Mouse (Mus musculus) MEL (cell line): ENCODE measurements around the gene Slc35e3. TPM values are rescaled to one million over a fixed set of nuclear protein-coding genes. Genes with fewer than 3 reads are reported as not detected.

Experiments used
- DNase-seq: peaks from one replicate; pipeline ENCODE4 v3.0.0; 2011; ENCODE audit warnings: low read depth, low spot score
- H3K27ac ChIP-seq: 2 replicates; pipeline ENCODE4 v1.5.1; 2012; ENCODE audit warnings: low read depth, mild to moderate bottlenecking, control low read depth, low read length, moderate library complexity; ENCODE audit not compliant: control insufficient read depth
- H3K27me3 ChIP-seq, 2 experiments: fragments of 150-350 bp in 1 of 2; sonication (generic) in 1 of 2; 2 replicates each; pipeline ENCODE4 v1.6.1; 2012; ENCODE audit warnings: low read length in 2 of 2, mild to moderate bottlenecking in 2 of 2, improper control_type of control experiment in 1 of 2, moderate library complexity in 1 of 2; ENCODE audit not compliant: insufficient read depth in 2 of 2, control insufficient read depth in 1 of 2
- H3K36me3 ChIP-seq, 2 experiments: 2 replicates each; pipeline ENCODE4 v1.6.1; 2012 to 2014; ENCODE audit warnings: low read length in 2 of 2, improper control_type of control experiment in 1 of 2, inconsistent platforms in 1 of 2, mild to moderate bottlenecking in 1 of 2; ENCODE audit not compliant: insufficient read depth in 2 of 2, control insufficient read depth in 1 of 2
- H3K4me1 ChIP-seq, 2 experiments: fragments of 150-350 bp in 1 of 2; sonication (generic) in 1 of 2; 2 replicates each; pipeline ENCODE4 v1.6.1; 2012; ENCODE audit warnings: low read length in 2 of 2, improper control_type of control experiment in 1 of 2, mild to moderate bottlenecking in 1 of 2; ENCODE audit not compliant: insufficient read depth in 2 of 2, control insufficient read depth in 1 of 2
- H3K4me3 ChIP-seq, 2 experiments: fragments of 150-350 bp in 1 of 2; sonication (generic) in 1 of 2; 2 replicates each; pipeline ENCODE4 v1.5.1; 2012; ENCODE audit warnings: low read depth in 2 of 2, low read length in 2 of 2, mild to moderate bottlenecking in 2 of 2, moderate library complexity in 2 of 2, control low read depth in 1 of 2, improper control_type of control experiment in 1 of 2; ENCODE audit not compliant: control insufficient read depth in 1 of 2, insufficient read depth in 1 of 2
- H3K79me2 ChIP-seq: 2 replicates; pipeline ENCODE4 v1.6.1; 2012; ENCODE audit warnings: mild to moderate bottlenecking, low read length, moderate library complexity; ENCODE audit not compliant: control insufficient read depth, poor library complexity, insufficient read depth
- H3K9ac ChIP-seq: 2 replicates; pipeline ENCODE4 v1.6.1; 2012; ENCODE audit warnings: low read depth, mild to moderate bottlenecking, control low read depth, low read length, moderate library complexity; ENCODE audit not compliant: control insufficient read depth, poor library complexity, severe bottlenecking
- H3K9me3 ChIP-seq: fragments of 150-350 bp; sonication (generic); replicated peaks from 2 replicates; pipeline ENCODE4 v1.6.1; 2012; ENCODE audit warnings: mild to moderate bottlenecking, low read length, improper control_type of control experiment, moderate library complexity; ENCODE audit not compliant: insufficient read depth
- CHD2 ChIP-seq: IDR thresholded peaks from 2 replicates; pipeline ENCODE4 v1.6.1; 2011; ENCODE audit warnings: low read length, improper control_type of control experiment
- ELF1 ChIP-seq: IDR thresholded peaks from 2 replicates; pipeline ENCODE4 v1.6.1; 2014; ENCODE audit warnings: low read depth, mild to moderate bottlenecking, inconsistent platforms, low read length, improper control_type of control experiment, moderate library complexity
- GABPA ChIP-seq: IDR thresholded peaks from 2 replicates; pipeline ENCODE4 v1.6.1; 2012; ENCODE audit warnings: low read depth, mild to moderate bottlenecking, inconsistent platforms, low read length, improper control_type of control experiment, moderate library complexity
- KAT2A ChIP-seq: conservative IDR thresholded peaks from 2 replicates; pipeline ENCODE4 v1.6.1; 2012; ENCODE audit warnings: low read depth, low read length, improper control_type of control experiment, inconsistent platforms
- MAX ChIP-seq: IDR thresholded peaks from 2 replicates; pipeline ENCODE4 v1.6.1; 2011; ENCODE audit warnings: low read length, improper control_type of control experiment
- MAZ ChIP-seq: IDR thresholded peaks from 2 replicates; pipeline ENCODE4 v1.6.1; 2012; ENCODE audit warnings: low read depth, mild to moderate bottlenecking, inconsistent platforms, low read length, improper control_type of control experiment
- NELFE ChIP-seq: IDR thresholded peaks from 2 replicates; pipeline ENCODE4 v1.6.1; 2011; ENCODE audit warnings: low read depth, low read length, improper control_type of control experiment
- NRF1 ChIP-seq: IDR thresholded peaks from 2 replicates; pipeline ENCODE4 v1.6.1; 2014; ENCODE audit warnings: low read depth, mild to moderate bottlenecking, inconsistent platforms, low read length, improper control_type of control experiment, moderate library complexity; ENCODE audit not compliant: poor library complexity, insufficient read depth, severe bottlenecking
- POLR2A ChIP-seq, 2 experiments: IDR thresholded peaks; 2 replicates each; pipeline ENCODE4 v1.6.1; 2011 to 2012; ENCODE audit warnings: low read length in 2 of 2, mild to moderate bottlenecking in 2 of 2, control low read depth in 1 of 2, improper control_type of control experiment in 1 of 2, low read depth in 1 of 2, moderate library complexity in 1 of 2; ENCODE audit not compliant: control insufficient read depth in 1 of 2, insufficient read depth in 1 of 2, poor library complexity in 1 of 2
- POLR2AphosphoS2 ChIP-seq: IDR thresholded peaks from 2 replicates; pipeline ENCODE4 v1.6.1; 2011; ENCODE audit warnings: low read length, improper control_type of control experiment
- SIN3A ChIP-seq: IDR thresholded peaks from 2 replicates; pipeline ENCODE4 v1.6.1; 2012; ENCODE audit warnings: low read length, improper control_type of control experiment, inconsistent platforms
- TCF12 ChIP-seq: IDR thresholded peaks from 2 replicates; pipeline ENCODE4 v1.6.1; 2014; ENCODE audit warnings: low read depth, mild to moderate bottlenecking, inconsistent platforms, low read length, improper control_type of control experiment, moderate library complexity
- UBTF ChIP-seq: IDR thresholded peaks from 2 replicates; pipeline ENCODE4 v1.6.1; 2012; ENCODE audit warnings: low read depth, mild to moderate bottlenecking, inconsistent platforms, low read length, improper control_type of control experiment, moderate library complexity, borderline replicate concordance; ENCODE audit not compliant: insufficient read depth
- USF1 ChIP-seq: IDR thresholded peaks from 2 replicates; pipeline ENCODE4 v1.6.1; 2014; ENCODE audit warnings: low read depth, mild to moderate bottlenecking, inconsistent platforms, low read length, improper control_type of control experiment, moderate library complexity
- USF2 ChIP-seq, 2 experiments: IDR thresholded peaks; 2 replicates each; pipeline ENCODE4 v1.6.1; 2011 to 2012; ENCODE audit warnings: improper control_type of control experiment in 2 of 2, low read length in 2 of 2, borderline replicate concordance in 1 of 2, inconsistent platforms in 1 of 2, low read depth in 1 of 2, mild to moderate bottlenecking in 1 of 2; ENCODE audit not compliant: insufficient read depth in 1 of 2
- ZKSCAN1 ChIP-seq: IDR thresholded peaks from 2 replicates; pipeline ENCODE4 v1.6.1; 2012; ENCODE audit warnings: low read depth, mild to moderate bottlenecking, inconsistent platforms, low read length, improper control_type of control experiment, moderate library complexity
- ZNF384 ChIP-seq: IDR thresholded peaks from 2 replicates; pipeline ENCODE4 v1.6.1; 2012; ENCODE audit warnings: low read depth, mild to moderate bottlenecking, inconsistent platforms, low read length, improper control_type of control experiment
- polyA plus RNA-seq, 2 experiments: library from polyadenylated mRNA; stranded (reverse) in 1 of 2; unstranded in 1 of 2; fragments of >175 nt in 1 of 2; fragments of >200 nt in 1 of 2; gene quantifications; 2 replicates each; pipeline versions ENCODE4 v1.2.1 to v1.2.4; 2012; ENCODE audit warnings: low replicate concordance in 2 of 2, low read depth in 1 of 2; ENCODE audit not compliant: insufficient read length in 2 of 2, insufficient read depth in 1 of 2, missing spikeins in 1 of 2
- total RNA-seq: library from RNA; depleted of rRNA; stranded (reverse); fragments of 300-350 nt; gene quantifications from 2 replicates; pipeline ENCODE4 v1.2.3, GENCODE M21; 2012

Slc35e3 gene
- total and polyA plus RNA-seq, 3 experiments: 3.7 to 7.4 TPM; not detected in 1

- Histone ChIP-seq H3K9me3 (no peaks in the 10 kb centered on the region), H3K36me3 (peaks cover 0 to 10% of the 10 kb centered on the region in 2 experiments; a peak in 3 of 4 replicates), H3K4me1 (peaks cover under 1 to 4% of the 10 kb centered on the region in 2 experiments; a peak in 3 of 4 replicates), H3K4me3 (no peak overlapping the region), H3K27me3 (no peaks in the 10 kb centered on the region), H3K79me2 (peaks cover 3% of the 10 kb centered on the region; the same call in 1 of the 2 replicates), H3K9ac (no peak overlapping the region)
- no peak for DNase-seq
- TF ChIP-seq SIN3A: no peak
- no peak for TF ChIP-seq ZNF384
- TF ChIP-seq NELFE: no peak
- TF ChIP-seq MAX: no peak
- TF ChIP-seq, all 39 proteins: peak for 0
- no peak overlapping the region for H3K27ac ChIP-seq
Measured at GRCm38 (mm10) chr10:117743917-117744316, 2.2 kb downstream of the Slc35e3 start.

GRCm38 (mm10) chr10:117743182-117743581, 3.0 kb downstream of the Slc35e3 start:
- no peak for TF ChIP-seq SIN3A
- H3K79me2 ChIP-seq: peaks cover 3% of the 10 kb centered on the region; the same call in 1 of the 2 replicates
- H3K27me3 ChIP-seq: no peaks in the 10 kb centered on the region
- peaks cover 3 to 11% of the 10 kb centered on the region in 2 experiments; a peak in 3 of 4 replicates for H3K4me1 ChIP-seq
- no peak overlapping the region for H3K9ac ChIP-seq
- no peak overlapping the region for H3K27ac ChIP-seq
- peaks cover 0 to 17% of the 10 kb centered on the region in 2 experiments; a peak in 2 of 4 replicates for H3K36me3 ChIP-seq
- no peak for DNase-seq
- H3K9me3 ChIP-seq: no peaks in the 10 kb centered on the region
- H3K4me3 ChIP-seq: no peak overlapping the region

GRCm38 (mm10) chr10:117742618-117743017, 3.5 kb downstream of the Slc35e3 start:
- Histone ChIP-seq H3K4me1 (peaks cover 3 to 13% of the 10 kb centered on the region in 2 experiments; a peak in 3 of 4 replicates), H3K79me2 (peaks cover 3% of the 10 kb centered on the region; the same call in 1 of the 2 replicates), H3K36me3 (peaks cover 0 to 18% of the 10 kb centered on the region in 2 experiments; a peak in 2 of 4 replicates)

More at GRCm38 (mm10) chr10:117742618-117743017, 3.5 kb downstream of the Slc35e3 start:
- no peak overlapping the region for H3K27ac ChIP-seq
- H3K4me3 ChIP-seq: no peak overlapping the region
- H3K9ac ChIP-seq: no peak overlapping the region
- no peak for DNase-seq
- no peaks in the 10 kb centered on the region for H3K27me3 ChIP-seq
- no peaks in the 10 kb centered on the region for H3K9me3 ChIP-seq
- TF ChIP-seq USF2 (IDR thresholded peaks at IDR 0.05; ENCODE audit: borderline replicate concordance in 1 of 2, insufficient read depth in 1 of 2, low read depth in 1 of 2, low read length in 2 of 2) (no peak), UBTF (no peak), ZKSCAN1 (no peak), ELF1 (no peak), POLR2A (IDR thresholded peaks at IDR 0.05; ENCODE audit: control insufficient read depth in 1 of 2, insufficient read depth in 1 of 2, low read depth in 1 of 2, low read length in 2 of 2, poor library complexity in 1 of 2) (no peak), GABPA (no peak), USF1 (no peak), CHD2 (no peak), NRF1 (no peak), TCF12 (no peak), SIN3A (no peak), KAT2A (no peak), MAZ (no peak), POLR2AphosphoS2 (no peak)
